Mouse (Mus musculus): ENCODE measurements at regions not wholly inside any gene's neighbourhood (a gene's known extent, or its start where the extent isn't known, plus 50 kb on each side); places are given as distances from the start of the nearest gene placed in this dataset.

DNA sequence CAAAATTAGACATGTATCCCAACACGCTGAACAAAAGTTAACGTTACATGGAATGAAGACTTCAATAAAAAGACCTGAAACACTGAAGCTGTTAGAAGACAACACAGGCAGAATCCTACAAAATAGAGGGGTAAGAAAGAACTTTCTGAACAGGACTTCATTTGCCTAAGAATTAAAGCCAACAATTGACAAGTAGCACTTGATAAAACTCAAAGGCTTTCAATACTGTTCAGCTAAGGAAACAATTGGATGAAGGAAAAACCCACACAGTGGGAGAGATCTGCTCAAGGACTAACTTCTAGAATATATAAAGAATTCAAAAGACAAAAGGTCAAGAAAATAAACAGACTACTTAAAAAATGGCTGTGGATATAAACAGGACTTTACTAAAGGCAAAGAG lies 535.2 kb upstream of the Adamts9 start:
- WGBS, result 84% methylated on average over 2 of the region's 2 CpGs
- H3K27ac ChIP-seq, result no peak overlapping the region
- no peaks in the 10 kb centered on the region for H3K4me1 ChIP-seq
- no peaks in the 10 kb centered on the region for H3K36me3 ChIP-seq
- no peak for ATAC-seq (ENCODE audit: borderline replicate concordance, extremely low read depth, low FRiP score, low TSS enrichment)
- H3K4me3 ChIP-seq, result no peak overlapping the region
- H3K27me3 ChIP-seq, result no peaks in the 10 kb centered on the region
- H3K9me3 ChIP-seq, result no peaks in the 10 kb centered on the region
- H3K9ac ChIP-seq, result no peak overlapping the region
- no peak overlapping the region for H3K4me2 ChIP-seq

DNA sequence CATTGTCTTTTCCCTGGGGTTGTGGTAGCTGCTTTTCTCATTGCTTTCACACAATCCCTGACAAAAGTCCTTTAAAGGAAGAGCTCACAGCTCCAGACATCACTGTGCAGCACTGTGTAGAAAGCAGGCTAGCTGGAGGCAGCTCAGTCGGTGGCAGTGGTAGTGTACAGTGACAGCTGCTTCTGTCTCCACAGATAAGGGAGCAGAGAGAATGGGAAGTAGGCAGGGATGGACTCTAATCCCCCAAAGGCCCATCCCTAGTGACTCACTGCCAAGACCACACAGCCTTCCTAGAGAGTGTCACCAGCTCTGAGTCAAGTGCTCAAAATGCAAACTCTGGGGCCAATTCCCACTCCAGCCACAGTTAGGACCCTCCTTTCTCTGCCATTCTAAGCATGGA lies 531.7 kb upstream of the Adamts9 start:
- no peak overlapping the region for H3K4me2 ChIP-seq
- WGBS, result 4% methylated on average over 1 of the region's 1 CpGs
- H3K9me3 ChIP-seq, result no peaks in the 10 kb centered on the region
- H3K27me3 ChIP-seq, result no peaks in the 10 kb centered on the region
- no peak overlapping the region for H3K9ac ChIP-seq
- no peaks in the 10 kb centered on the region for H3K36me3 ChIP-seq
- no peaks in the 10 kb centered on the region for H3K4me1 ChIP-seq
- H3K27ac ChIP-seq, result no peak overlapping the region
- ATAC-seq (ENCODE audit: borderline replicate concordance, extremely low read depth, low FRiP score, low TSS enrichment), result no peak
- no peak overlapping the region for H3K4me3 ChIP-seq

DNA sequence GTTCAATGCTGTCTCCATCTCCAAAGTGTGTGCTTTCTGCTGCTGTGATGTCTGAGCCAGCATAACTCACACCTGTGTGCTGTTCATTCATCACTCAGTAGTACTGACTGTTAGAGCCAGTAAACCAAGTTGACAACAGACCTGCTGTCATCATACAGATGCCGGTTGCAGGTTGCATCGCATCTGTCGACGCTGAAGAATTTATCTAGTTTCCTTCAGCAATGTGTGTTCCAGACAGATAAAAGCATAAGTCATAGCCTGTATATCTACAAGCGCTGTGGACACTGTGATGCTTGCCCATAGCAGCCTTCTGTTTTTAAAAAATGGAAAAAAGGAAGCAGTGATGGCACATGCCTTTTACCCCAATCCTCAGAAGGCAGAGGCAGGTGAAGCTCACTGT lies 524.6 kb upstream of the Adamts9 start:
- H3K9me3 ChIP-seq, result no peaks in the 10 kb centered on the region
- WGBS, result 76% methylated on average over 5 of the region's 5 CpGs
- no peak for ATAC-seq (ENCODE audit: borderline replicate concordance, extremely low read depth, low FRiP score, low TSS enrichment)

DNA sequence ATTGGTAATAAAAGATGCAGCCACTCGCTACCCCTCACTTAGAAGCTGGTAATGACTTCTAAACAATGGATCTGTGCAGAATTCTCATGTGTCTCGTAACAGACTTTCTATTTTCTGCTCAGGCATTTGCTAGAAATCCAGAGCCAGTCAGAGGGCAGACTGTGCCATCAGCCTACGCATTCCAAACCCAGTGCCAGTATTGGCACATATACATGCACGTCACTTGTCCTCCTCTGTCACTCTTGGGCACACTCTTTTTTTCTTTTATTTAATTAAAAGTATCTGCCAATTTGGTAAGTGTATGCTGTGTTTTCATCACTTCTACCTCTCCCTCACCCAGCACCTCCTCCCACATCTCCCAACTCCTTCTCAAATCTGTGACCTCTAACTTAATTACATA lies 519.6 kb upstream of the Adamts9 start:
- no peak overlapping the region for H3K4me2 ChIP-seq
- 65% methylated on average over 4 of the region's 4 CpGs for WGBS
- no peak for ATAC-seq (ENCODE audit: borderline replicate concordance, extremely low read depth, low FRiP score, low TSS enrichment)
- H3K9ac ChIP-seq, result no peak overlapping the region
- H3K27me3 ChIP-seq, result no peaks in the 10 kb centered on the region
- H3K27ac ChIP-seq, result no peak overlapping the region
- no peaks in the 10 kb centered on the region for H3K9me3 ChIP-seq
- no peaks in the 10 kb centered on the region for H3K36me3 ChIP-seq
- no peak overlapping the region for H3K4me3 ChIP-seq
- H3K4me1 ChIP-seq, result no peaks in the 10 kb centered on the region

More for the DNA sequence above, 524.6 kb upstream of the Adamts9 start:
- Histone ChIP-seq H3K27me3 (no peaks in the 10 kb centered on the region), H3K36me3 (no peaks in the 10 kb centered on the region), H3K4me1 (no peaks in the 10 kb centered on the region), H3K4me3 (no peak overlapping the region), H3K27ac (no peak overlapping the region), H3K9ac (no peak overlapping the region), H3K4me2 (no peak overlapping the region)

DNA sequence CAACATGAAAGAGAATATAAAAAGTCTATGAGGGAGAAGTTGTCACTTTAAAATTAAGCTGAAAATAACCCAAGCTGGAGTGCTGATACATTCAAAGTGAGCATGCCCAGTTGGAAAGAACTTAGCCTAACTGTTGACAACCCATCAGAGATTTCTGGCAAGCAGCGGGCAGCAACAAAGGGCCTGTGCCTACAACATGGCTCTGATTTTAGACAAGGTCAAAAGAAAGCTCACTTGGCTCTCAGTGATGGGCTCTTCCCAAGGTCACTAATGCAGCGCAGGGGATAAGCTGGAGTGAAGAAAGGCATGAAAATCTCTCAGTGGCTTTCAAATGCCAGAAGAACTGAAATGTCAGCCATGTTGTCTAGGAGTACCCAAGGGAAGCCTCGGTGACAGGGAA lies 518.1 kb upstream of the Adamts9 start:
- Histone ChIP-seq H3K4me2 (no peak overlapping the region), H3K27ac (no peak overlapping the region), H3K4me1 (no peaks in the 10 kb centered on the region), H3K4me3 (no peak overlapping the region), H3K36me3 (no peaks in the 10 kb centered on the region), H3K9me3 (no peaks in the 10 kb centered on the region), H3K9ac (no peak overlapping the region), H3K27me3 (no peaks in the 10 kb centered on the region)
- 83% methylated on average over 3 of the region's 3 CpGs for WGBS
- no peak for ATAC-seq (ENCODE audit: borderline replicate concordance, extremely low read depth, low FRiP score, low TSS enrichment)

DNA sequence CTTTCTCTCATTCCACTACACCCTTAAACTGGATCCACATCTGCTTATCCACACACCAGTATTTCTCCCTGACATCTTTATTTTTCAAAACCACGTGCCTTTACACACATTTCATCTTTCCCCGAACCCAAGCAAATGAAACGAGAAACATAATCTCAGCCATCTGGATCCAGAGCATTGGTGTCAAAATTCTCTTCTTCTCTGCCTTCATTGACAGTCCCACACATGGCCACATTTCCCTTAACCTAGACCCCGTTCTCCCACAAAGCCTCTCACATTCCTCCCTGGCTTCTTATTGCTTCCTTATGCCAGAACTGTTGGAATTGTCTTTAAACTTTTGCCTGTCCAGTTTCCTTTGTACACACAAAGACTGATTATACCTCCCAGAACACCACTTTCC lies 514.3 kb upstream of the Adamts9 start:
- H3K4me2 ChIP-seq, result no peak overlapping the region
- no peaks in the 10 kb centered on the region for H3K36me3 ChIP-seq
- no peak overlapping the region for H3K27ac ChIP-seq
- H3K4me1 ChIP-seq, result no peaks in the 10 kb centered on the region
- no peak overlapping the region for H3K4me3 ChIP-seq
- H3K27me3 ChIP-seq, result no peaks in the 10 kb centered on the region
- no peak overlapping the region for H3K9ac ChIP-seq
- 70% methylated on average over 4 of the region's 4 CpGs for WGBS
- ATAC-seq (ENCODE audit: borderline replicate concordance, extremely low read depth, low FRiP score, low TSS enrichment), result no peak
- H3K9me3 ChIP-seq, result no peaks in the 10 kb centered on the region

DNA sequence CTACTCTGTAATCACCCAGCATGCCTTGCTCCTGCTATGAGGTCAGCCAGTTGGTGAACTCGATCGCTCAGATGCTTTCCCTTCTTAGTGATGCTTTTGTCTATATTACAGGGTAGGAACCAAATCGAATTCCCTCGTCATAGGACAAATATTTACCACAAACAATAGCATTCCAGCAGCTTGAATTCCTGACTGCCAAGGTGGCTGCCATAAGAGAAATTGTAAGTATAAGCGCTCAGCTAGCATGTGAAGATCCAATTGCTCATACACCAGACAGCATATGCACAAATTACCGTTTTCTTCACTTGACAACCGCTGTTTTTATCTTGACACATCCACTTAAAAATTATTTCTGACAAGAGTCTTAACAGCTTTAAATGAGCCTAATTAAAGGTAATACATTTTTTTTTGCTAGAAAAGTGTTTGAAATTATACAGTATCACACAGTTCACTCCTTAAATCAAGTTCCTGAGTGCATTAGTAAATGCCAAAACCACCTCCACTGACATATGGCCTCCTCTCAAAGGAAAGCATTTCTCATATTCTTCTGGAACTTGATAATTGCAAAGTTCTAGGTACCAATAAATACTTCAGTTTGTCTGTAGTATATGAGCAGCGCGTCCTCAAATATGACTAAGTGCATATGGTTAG lies 513.2 kb upstream of the Adamts9 start:
- Histone ChIP-seq H3K27me3 (no peaks in the 10 kb centered on the region), H3K4me3 (no peak overlapping the region), H3K36me3 (no peaks in the 10 kb centered on the region), H3K4me1 (no peaks in the 10 kb centered on the region), H3K9ac (no peak overlapping the region), H3K27ac (no peak overlapping the region), H3K4me2 (no peak overlapping the region), H3K9me3 (no peaks in the 10 kb centered on the region)
- 77% methylated on average over 9 of the region's 9 CpGs for WGBS
- ATAC-seq (ENCODE audit: borderline replicate concordance, extremely low read depth, low FRiP score, low TSS enrichment), result no peak

DNA sequence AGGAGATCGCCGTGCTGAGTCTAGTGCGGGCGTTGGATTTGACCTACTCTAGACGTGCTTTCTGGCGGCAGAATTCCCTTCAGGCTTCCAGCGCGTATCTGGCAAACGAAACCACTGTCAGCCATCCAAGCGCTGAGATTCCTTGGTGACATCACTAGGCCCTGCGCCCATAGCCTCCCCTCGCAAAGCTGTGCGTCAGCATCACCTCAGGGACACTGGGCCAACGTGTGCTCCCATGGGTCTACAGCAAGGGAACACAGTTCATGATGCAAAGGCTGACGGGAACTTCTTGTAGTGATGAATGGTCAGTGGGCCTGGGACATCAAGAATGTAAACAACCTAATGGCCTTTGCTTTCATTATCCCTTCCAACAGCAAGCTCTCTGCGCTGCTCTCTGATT lies 502.3 kb upstream of the Adamts9 start:
- no peaks in the 10 kb centered on the region for H3K36me3 ChIP-seq
- 41% methylated on average over 16 of the region's 16 CpGs for WGBS
- no peaks in the 10 kb centered on the region for H3K9me3 ChIP-seq
- peak overlapping the region; percentile 36 for H3K4me2 ChIP-seq
- ATAC-seq (ENCODE audit: borderline replicate concordance, extremely low read depth, low FRiP score, low TSS enrichment), result peak; percentile 95
- H3K27ac ChIP-seq, result peak overlapping the region; percentile 55
- H3K9ac ChIP-seq, result no peak overlapping the region
- 0 out of 2 replicates have a peak, but pooled peaks cover 13% of the 10 kb centered on the region for H3K4me1 ChIP-seq
- H3K4me3 ChIP-seq, result peak overlapping the region; percentile 4; the same call in 1 of the 2 replicates
- H3K27me3 ChIP-seq, result no peaks in the 10 kb centered on the region

DNA sequence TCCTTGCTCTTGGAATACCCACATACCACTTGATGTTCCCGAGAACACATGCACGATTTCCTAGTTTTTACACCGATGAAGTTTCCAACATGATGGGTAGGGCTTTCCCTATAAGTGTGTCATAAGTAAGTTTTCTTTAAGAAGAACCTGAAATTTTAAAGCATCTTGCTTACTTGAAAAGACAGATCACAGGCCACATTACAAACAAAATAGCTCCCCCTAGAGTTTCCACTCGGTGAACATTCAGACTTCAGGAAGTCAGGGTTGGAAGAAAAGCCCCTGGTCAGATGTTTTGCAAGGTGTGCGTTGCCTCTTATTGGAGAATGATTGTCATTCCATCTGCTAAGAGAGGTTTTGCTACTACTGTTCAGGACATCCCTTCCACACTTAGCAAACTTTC lies 501.8 kb upstream of the Adamts9 start:
- ATAC-seq (ENCODE audit: borderline replicate concordance, extremely low read depth, low FRiP score, low TSS enrichment), result no peak
- no peaks in the 10 kb centered on the region for H3K27me3 ChIP-seq

DNA sequence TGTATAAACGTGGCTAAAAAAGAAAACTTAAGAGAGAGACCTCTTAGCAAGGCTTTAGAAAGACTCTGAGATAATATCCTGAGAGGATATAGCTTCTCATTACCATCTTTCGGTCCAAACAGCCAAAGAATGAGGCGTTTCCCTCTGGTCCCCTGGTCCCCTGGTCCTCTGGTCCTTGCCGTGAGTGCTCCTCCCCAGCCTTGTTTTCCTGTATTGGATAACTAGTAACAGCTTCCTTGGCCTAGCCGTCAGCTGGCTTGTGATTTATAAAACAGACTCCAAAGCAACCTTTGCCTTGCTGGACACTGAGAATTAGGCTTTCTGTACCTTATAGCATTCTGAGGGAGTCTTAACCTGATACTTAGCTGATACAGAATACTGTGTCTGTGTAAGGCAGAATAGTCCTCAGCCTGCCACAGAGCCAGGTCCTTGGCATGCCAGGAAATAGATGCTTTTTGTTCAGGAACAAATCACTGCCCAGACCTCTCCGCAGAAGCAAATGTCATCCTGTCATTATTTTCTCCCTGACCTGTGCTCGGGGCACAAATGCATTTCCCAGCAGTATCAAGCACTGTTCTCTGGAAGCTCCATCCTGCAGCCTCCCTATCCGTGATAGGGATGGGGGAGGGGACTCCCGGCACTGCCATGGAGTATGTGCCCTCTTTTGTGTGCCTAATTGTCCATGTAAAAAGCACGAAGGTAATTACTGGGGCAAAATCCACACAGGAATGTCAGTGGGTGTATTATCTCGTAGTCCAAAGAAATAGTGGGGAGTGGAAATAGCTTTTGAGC lies 500.7 kb upstream of the Adamts9 start:
- Histone ChIP-seq H3K9me3 (no peaks in the 10 kb centered on the region), H3K9ac (no peak overlapping the region), H3K4me3 (no peak overlapping the region), H3K4me1 (0 out of 2 replicates have a peak, but pooled peaks cover 13% of the 10 kb centered on the region), H3K27ac (no peak overlapping the region), H3K36me3 (no peaks in the 10 kb centered on the region), H3K4me2 (no peak overlapping the region), H3K27me3 (no peaks in the 10 kb centered on the region)
- ATAC-seq (ENCODE audit: borderline replicate concordance, extremely low read depth, low FRiP score, low TSS enrichment), result no peak
- WGBS, result 46% methylated on average over 11 of the region's 11 CpGs

More for the DNA sequence above, 501.8 kb upstream of the Adamts9 start:
- Histone ChIP-seq H3K4me3 (peak overlapping the region; percentile 4; the same call in 1 of the 2 replicates), H3K4me2 (peak overlapping the region; percentile 36), H3K9ac (no peak overlapping the region), H3K4me1 (0 out of 2 replicates have a peak, but pooled peaks cover 13% of the 10 kb centered on the region), H3K9me3 (no peaks in the 10 kb centered on the region), H3K36me3 (no peaks in the 10 kb centered on the region), H3K27ac (peak overlapping the region; percentile 55)
- WGBS, result 53% methylated on average over 5 of the region's 5 CpGs

DNA sequence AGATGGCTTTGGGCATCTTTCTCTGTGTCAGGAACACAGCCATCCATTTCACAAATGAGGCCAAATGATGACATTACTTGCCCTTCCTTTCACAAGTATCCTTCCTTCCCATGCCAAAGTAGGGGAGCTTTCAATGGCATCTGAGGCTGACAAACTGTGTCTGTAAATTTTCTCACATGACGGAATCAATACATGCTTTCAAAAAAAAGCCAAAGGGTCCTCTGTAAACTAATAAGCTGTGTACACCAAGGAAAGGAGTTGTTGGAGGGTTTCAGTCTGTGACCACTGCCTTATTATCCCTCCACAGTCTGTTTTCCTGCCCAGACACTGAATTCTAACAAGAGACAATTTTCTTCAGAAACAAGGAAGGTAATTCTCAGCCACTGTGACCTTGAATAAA lies 490.2 kb upstream of the Adamts9 start:
- Histone ChIP-seq H3K27ac (no peak overlapping the region), H3K27me3 (no peaks in the 10 kb centered on the region), H3K36me3 (no peaks in the 10 kb centered on the region), H3K4me2 (no peak overlapping the region), H3K9me3 (no peaks in the 10 kb centered on the region), H3K4me1 (no peaks in the 10 kb centered on the region), H3K4me3 (no peak overlapping the region), H3K9ac (no peak overlapping the region)
- no peak for ATAC-seq (ENCODE audit: borderline replicate concordance, extremely low read depth, low FRiP score, low TSS enrichment)
- WGBS, result 74% methylated on average over 1 of the region's 1 CpGs

DNA sequence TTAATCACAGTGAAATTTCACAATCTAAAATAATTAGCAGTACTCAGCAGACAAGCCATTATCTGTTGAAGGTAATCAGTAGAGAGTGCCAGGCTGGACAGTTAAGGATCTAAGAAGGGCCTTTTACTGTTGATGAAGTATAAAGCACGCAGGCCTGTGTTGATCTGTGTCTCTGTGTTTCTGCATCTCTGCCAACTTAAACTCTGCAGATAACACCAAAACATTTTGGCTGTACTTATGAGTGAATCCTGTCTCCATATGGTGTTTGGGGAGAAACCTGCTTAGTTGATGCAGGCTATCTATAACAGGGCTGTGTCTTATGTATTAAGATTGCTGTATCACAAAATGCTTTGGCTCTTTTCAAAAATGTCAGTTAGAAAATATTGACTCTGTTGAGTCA lies 482.8 kb upstream of the Adamts9 start:
- Histone ChIP-seq H3K4me2 (no peak overlapping the region), H3K36me3 (no peaks in the 10 kb centered on the region), H3K9me3 (no peaks in the 10 kb centered on the region), H3K4me1 (no peaks in the 10 kb centered on the region), H3K27ac (no peak overlapping the region), H3K9ac (no peak overlapping the region), H3K4me3 (no peak overlapping the region), H3K27me3 (no peaks in the 10 kb centered on the region)
- 68% methylated on average over 1 of the region's 1 CpGs for WGBS
- ATAC-seq (ENCODE audit: borderline replicate concordance, extremely low read depth, low FRiP score, low TSS enrichment), result no peak
